8 mouse cellular contexts compared by ENCODE assay signal in the genomic region with DNA sequence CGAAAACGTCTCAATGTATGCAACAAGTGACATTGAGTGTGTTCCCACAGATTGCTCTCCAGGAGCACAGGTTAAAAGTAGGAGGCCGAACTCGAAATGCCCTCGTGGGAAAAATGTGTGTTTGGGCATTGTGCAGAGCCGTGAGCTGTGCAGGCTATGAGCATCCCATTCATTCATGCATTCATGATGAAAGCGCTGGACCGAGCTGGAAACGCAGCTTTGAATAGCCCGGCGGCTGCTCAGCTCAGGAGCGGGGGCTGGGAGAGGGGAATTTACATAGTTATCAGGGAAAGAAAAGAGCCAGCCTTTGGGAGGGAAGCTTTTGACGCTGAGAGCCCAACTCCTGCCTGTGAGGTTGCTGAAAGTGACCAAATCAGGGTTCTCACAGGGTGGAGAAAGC. TPM values are rescaled to one million over a fixed set of nuclear protein-coding genes. Genes with fewer than 3 reads are reported as not detected.
DNase-seq lines count a peak whose midpoint lies in the region; ATAC-seq and TF ChIP-seq lines count a peak whose summit lies in the region.

No protein-coding gene starts in this region.

- H3K36me3 ChIP-seq in heart, embryonic 16.5 days (ENCODE audit: control insufficient read depth, insufficient read depth) = no peaks in the 10 kb centered on the region
- H3K36me3 ChIP-seq in heart, postnatal 0 days (replicated peaks; ENCODE audit: control insufficient read depth, insufficient read depth, low read length) = no peaks in the 10 kb centered on the region
- no peaks in the 10 kb centered on the region for H3K36me3 ChIP-seq in liver, embryonic 16.5 days (ENCODE audit: control insufficient read depth, insufficient read depth)

- no peak for ATAC-seq in heart, embryonic 16.5 days (replicated peaks; ENCODE audit: extremely low read depth, insufficient read depth, low FRiP score)
- no peak for ATAC-seq in heart, postnatal 0 days (ENCODE audit: insufficient read depth, low read depth)
- no peak for ATAC-seq in liver, embryonic 16.5 days (ENCODE audit: low read depth)

- peaks cover 4% of the 10 kb centered on the region; the same call in 1 of the 2 replicates for H3K4me1 ChIP-seq in heart, embryonic 16.5 days (ENCODE audit: control insufficient read depth, insufficient read depth, low read length)
- H3K4me1 ChIP-seq in heart, postnatal 0 days (ENCODE audit: control insufficient read depth, insufficient read depth) = peaks cover 9% of the 10 kb centered on the region; the same call in 1 of the 2 replicates
- no peaks in the 10 kb centered on the region for H3K4me1 ChIP-seq in liver, embryonic 16.5 days (ENCODE audit: control insufficient read depth, low read depth, low read length)

- no peak overlapping the region for H3K27ac ChIP-seq in heart, embryonic 16.5 days (ENCODE audit: low read length)
- H3K27ac ChIP-seq in heart, postnatal 0 days (ENCODE audit: low read depth) = no peak overlapping the region
- H3K27ac ChIP-seq in liver, embryonic 16.5 days (ENCODE audit: low read length) = no peak overlapping the region

- no peak overlapping the region for H3K9ac ChIP-seq in heart, embryonic 16.5 days (ENCODE audit: low read length)
- no peak overlapping the region for H3K9ac ChIP-seq in heart, postnatal 0 days (replicated peaks; ENCODE audit: low read depth, low read length)
- H3K9ac ChIP-seq in liver, embryonic 16.5 days (ENCODE audit: low read depth, low read length) = no peak overlapping the region

- WGBS in heart, embryonic 16.5 days = 4% methylated on average over 13 of the region's 13 CpGs
- WGBS in heart, postnatal 0 days = 4% methylated on average over 13 of the region's 13 CpGs
- 7% methylated on average over 13 of the region's 13 CpGs for WGBS in liver, embryonic 16.5 days (ENCODE audit: insufficient replicate concordance)

- H3K4me3 ChIP-seq in heart, embryonic 16.5 days (ENCODE audit: low read length) = no peak overlapping the region
- H3K4me3 ChIP-seq in heart, postnatal 0 days (ENCODE audit: low read depth, low read length) = no peak overlapping the region; the same call in 1 of the 2 replicates
- peak overlapping the region; percentile 58 for H3K4me3 ChIP-seq in liver, embryonic 16.5 days (ENCODE audit: low read depth, low read length)

- peak overlapping the region; percentile 98; the same call in 1 of the 2 replicates for H3K4me2 ChIP-seq in heart, embryonic 16.5 days (ENCODE audit: low read depth, low read length)
- peak overlapping the region; percentile 96; the same call in 1 of the 2 replicates for H3K4me2 ChIP-seq in heart, postnatal 0 days (ENCODE audit: low read depth, low read length)
- H3K4me2 ChIP-seq in liver, embryonic 16.5 days (ENCODE audit: low read depth, low read length) = peak overlapping the region; percentile 62

- peaks cover 11% of the 10 kb centered on the region for H3K27me3 ChIP-seq in heart, embryonic 16.5 days (ENCODE audit: control insufficient read depth, insufficient read depth, low read length)
- H3K27me3 ChIP-seq in heart, postnatal 0 days (ENCODE audit: control insufficient read depth, insufficient read depth, low read length) = peaks cover 35% of the 10 kb centered on the region
- peaks cover 20% of the 10 kb centered on the region for H3K27me3 ChIP-seq in liver, embryonic 16.5 days (ENCODE audit: control insufficient read depth, insufficient read depth, low read depth, low read length)

- H3K9me3 ChIP-seq in heart, embryonic 16.5 days (replicated peaks; ENCODE audit: control insufficient read depth, low read length) = no peaks in the 10 kb centered on the region
- H3K9me3 ChIP-seq in heart, postnatal 0 days (replicated peaks; ENCODE audit: control insufficient read depth, low read length) = no peaks in the 10 kb centered on the region
- H3K9me3 ChIP-seq in liver, embryonic 16.5 days (replicated peaks; ENCODE audit: control insufficient read depth, low read length) = no peaks in the 10 kb centered on the region

- DNase-seq in heart, adult 8-10 months (ENCODE audit: low spot score) = no peak
- peak; percentile 19 for DNase-seq in brain, adult 2 months (ENCODE audit: low read depth, low spot score)
- no peak for DNase-seq in heart, postnatal 0 days (ENCODE audit: low spot score)
- peak; percentile 47 for DNase-seq in yolk sac, embryonic 10.5 days (ENCODE audit: low spot score)
- DNase-seq in gastrocnemius, adult 18-20 months (ENCODE audit: low spot score) = no peak
- DNase-seq in urinary bladder, postnatal 36 days (ENCODE audit: low spot score in 2 of 2) = no peak

- no peak for TF ChIP-seq EP300 in heart, postnatal 0 days (IDR thresholded peaks at IDR 0.05; ENCODE audit: low read depth)

- TF ChIP-seq CTCF in heart, postnatal 0 days (IDR thresholded peaks at IDR 0.05; ENCODE audit: low read depth) = no peak

RNA-seq across cellular contexts. Expression of a gene that starts 1.2 kb away (rescaled TPM):
- 0.54 and 0.70 TPM in 2 replicates for polyA plus RNA-seq in heart, embryonic 16.5 days (2015; fragmentation: Nextera tagmentation; extraction: Ambion mirVana)
- total RNA-seq in heart, adult 8-10 months (2022) = 1 to 10 TPM; 1.3 to 2.5 (median 2.2) TPM
- total RNA-seq in heart, postnatal 0 days (2014; rRNA removed; ENCODE audit: low replicate concordance) = 0.11 and 0.39 TPM in 2 replicates
- 0.01 and 0.03 TPM in 2 replicates for polyA plus RNA-seq in heart, postnatal 0 days (2015; fragmentation: Nextera tagmentation; extraction: Ambion mirVana)
- 1.6 and 2.0 TPM in 2 replicates for polyA plus RNA-seq in liver, embryonic 16.5 days (2015; fragmentation: Nextera tagmentation; extraction: Ambion mirVana)
- total RNA-seq in gastrocnemius, adult 18-20 months (2021) = under 1 TPM; 0.02 to 0.05 TPM

Comparison
In these comparisons a context has a peak if more than half of its experiments do, and no peak if none do; other contexts are left out.
1. DNase-seq: peak in brain, adult 2 months (single experiment) and yolk sac, embryonic 10.5 days (single experiment); none in heart, adult 8-10 months (single experiment), heart, postnatal 0 days (single experiment), gastrocnemius, adult 18-20 months (single experiment) and urinary bladder, postnatal 36 days (0 of 2).
2. Peak in every context shown above with its lines, with median percentiles within 50 percentile points of each other: H3K4me2 ChIP-seq.